8 mouse cellular contexts compared by ENCODE assay signal in the genomic region with DNA sequence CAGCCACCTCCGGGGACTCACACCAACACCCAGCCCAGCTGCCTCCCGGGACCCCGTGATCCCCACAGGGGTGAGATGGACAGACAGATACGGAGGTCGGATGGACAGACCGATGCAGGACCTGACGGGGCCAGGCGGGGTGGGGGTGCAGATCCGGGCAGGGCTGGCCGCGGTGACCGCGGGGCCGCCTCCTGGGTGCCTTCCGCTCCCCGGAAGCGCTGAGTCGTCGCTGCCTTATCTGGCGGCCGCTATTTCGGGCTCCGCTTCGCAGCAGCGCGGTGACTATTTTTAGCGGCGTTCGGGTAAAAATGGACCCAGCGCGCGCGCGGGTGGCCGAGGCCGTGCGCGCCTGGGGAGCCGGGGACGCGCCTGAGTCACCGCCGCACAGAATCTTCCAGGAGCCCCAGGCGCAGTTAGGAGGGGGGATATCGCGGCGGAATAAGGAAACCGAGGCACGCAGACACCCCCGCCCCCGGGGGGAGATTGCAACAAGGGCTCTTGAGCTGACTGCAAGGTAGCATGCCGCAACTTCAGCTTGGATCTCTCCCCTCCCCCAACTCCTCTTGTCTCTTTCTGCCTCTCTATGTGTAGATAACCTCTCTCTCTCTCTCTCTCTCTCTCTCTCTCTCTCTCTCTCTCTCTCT. TPM values are rescaled to one million over a fixed set of nuclear protein-coding genes. Genes with fewer than 3 reads are reported as not detected.
DNase-seq lines count a peak whose midpoint lies in the region; ATAC-seq lines count a peak whose summit lies in the region.

No protein-coding gene starts in this region.

- peak; percentile 60 for ATAC-seq in hindbrain, embryonic 14.5 days (ENCODE audit: low FRiP score)

- peak overlapping the region; percentile 96 for H3K4me2 ChIP-seq in hindbrain, embryonic 14.5 days (replicated peaks)

- WGBS in hindbrain, embryonic 14.5 days = 1% methylated on average over 52 of the region's 52 CpGs

- peak overlapping the region; percentile 84 for H3K27ac ChIP-seq in hindbrain, embryonic 14.5 days

- H3K4me1 ChIP-seq in hindbrain, embryonic 14.5 days (replicated peaks; ENCODE audit: control insufficient read depth, insufficient read depth, low read length) = peaks cover 2% of the 10 kb centered on the region; the same call in 1 of the 2 replicates

- no peaks in the 10 kb centered on the region for H3K36me3 ChIP-seq in hindbrain, embryonic 14.5 days (replicated peaks; ENCODE audit: control insufficient read depth, insufficient read depth)

- H3K9ac ChIP-seq in hindbrain, embryonic 14.5 days = peak overlapping the region; percentile 97

- H3K4me3 ChIP-seq in hindbrain, embryonic 14.5 days (replicated peaks; ENCODE audit: low read length) = peak overlapping the region; percentile 78

- no peaks in the 10 kb centered on the region for H3K9me3 ChIP-seq in hindbrain, embryonic 14.5 days (ENCODE audit: control insufficient read depth, low read length)

- H3K27me3 ChIP-seq in hindbrain, embryonic 14.5 days (ENCODE audit: control insufficient read depth, insufficient read depth, low read length) = no peaks in the 10 kb centered on the region

- peak; percentile 89 for DNase-seq in NIH3T3 (ENCODE audit: low read depth)
- peak; percentile 76 to 81 for DNase-seq in cerebellum, postnatal 14 days
- DNase-seq in frontal cortex, postnatal 36 days (ENCODE audit: low spot score in 2 of 2) = peak; percentile 85 to 92
- peak; percentile 77 for DNase-seq in hindbrain, embryonic 14.5 days (ENCODE audit: low spot score)
- DNase-seq in left cerebral cortex, adult 11 months (ENCODE audit: low spot score) = peak; percentile 77
- DNase-seq in lung, postnatal 14 days = peak; percentile 77
- peak; percentile 93 for DNase-seq in right cerebral cortex, adult 18-20 months
- peak; percentile 71 for DNase-seq in thymus, postnatal 4 days

RNA-seq across cellular contexts. Expression of a gene that starts 11.7 kb away (rescaled TPM):
- polyA plus RNA-seq in hindbrain, embryonic 14.5 days (2014; fragmentation: Nextera tagmentation; extraction: Ambion mirVana) = 82.6 and 86.1 TPM in 2 replicates

RNA-seq across cellular contexts. Expression of a gene that starts 23.0 kb away (rescaled TPM):
- polyA plus RNA-seq in hindbrain, embryonic 14.5 days (2014; fragmentation: Nextera tagmentation; extraction: Ambion mirVana) = 0.12 TPM in 1 of 2 replicates, not detected in the other

RNA-seq across cellular contexts. Expression of a gene that starts 26.5 kb away (rescaled TPM):
- polyA plus RNA-seq in hindbrain, embryonic 14.5 days (2014; fragmentation: Nextera tagmentation; extraction: Ambion mirVana) = 17.0 TPM in 2 replicates

RNA-seq across cellular contexts. Expression of a gene that starts 26.7 kb away (rescaled TPM):
- 2.4 and 2.6 TPM in 2 replicates for polyA plus RNA-seq in hindbrain, embryonic 14.5 days (2014; fragmentation: Nextera tagmentation; extraction: Ambion mirVana)

RNA-seq across cellular contexts. Expression of a gene that starts 49.0 kb away (rescaled TPM):
- 15.6 and 16.5 TPM in 2 replicates for polyA plus RNA-seq in hindbrain, embryonic 14.5 days (2014; fragmentation: Nextera tagmentation; extraction: Ambion mirVana)

Comparison
In these comparisons a context has a peak if more than half of its experiments do, and no peak if none do; other contexts are left out.
1. Peak in every context shown above with its lines: DNase-seq, ATAC-seq, H3K4me3 ChIP-seq and H3K27ac ChIP-seq.